Mouse (Mus musculus): Measurements from ENCODE around the gene Ccdc60.

DNA sequence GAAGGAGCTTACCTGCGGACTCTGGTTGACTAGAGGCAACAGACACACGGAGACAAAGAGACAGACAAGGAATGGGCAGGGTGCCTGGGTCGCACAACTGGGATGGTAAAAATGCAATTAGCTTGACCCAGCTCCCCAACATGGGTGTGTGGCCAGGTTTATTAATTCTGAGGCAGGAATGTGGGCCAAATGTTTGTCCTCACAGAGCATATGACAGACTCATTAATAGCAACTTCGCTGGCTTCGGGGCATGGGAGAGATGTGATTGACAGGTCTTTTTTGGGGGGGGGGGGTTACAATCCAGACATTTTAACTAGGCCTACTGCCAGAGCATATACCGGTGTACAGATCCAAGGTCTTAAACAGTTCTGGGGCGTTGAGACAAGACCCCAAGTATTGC, 69.5 kb downstream of the Ccdc60 start:
- TF ChIP-seq GATA1 (IDR thresholded peaks at IDR 0.05; ENCODE audit: low read length): no peak
- TF ChIP-seq TAL1 (IDR thresholded peaks at IDR 0.05; ENCODE audit: low read length): no peak

All from erythroblast, embryonic 14.5 days (primary cell).